Mouse (Mus musculus): ENCODE results near the gene Duox2.
A peak's percentile ranks its signal among the peaks of the same experiment; 100 is the strongest.
"Not testable (repeated sequence)": the region's sequence is repeated elsewhere in the genome, so short reads cannot be mapped to it uniquely, and the experiment has no call there.

The Duox2 gene

GRCm38 (mm10) chr2:122298096-122298499, at the start of gene Duox2:
Gene Duox2, minus strand, starts transcription at chr2:122298449.
- no peak for DNase-seq (ENCODE audit: low spot score in 2 of 2)

GRCm38 (mm10) chr2:122347257-122347656, 49.0 kb upstream of the Duox2 start:
- no peak for DNase-seq (ENCODE audit: low spot score in 2 of 2)

GRCm38 (mm10) chr2:122346164-122346563, 47.9 kb upstream of the Duox2 start:
- not testable (repeated sequence) for DNase-seq (ENCODE audit: low spot score in 2 of 2)

GRCm38 (mm10) chr2:122345106-122345893, 47.1 kb upstream of the Duox2 start:
- no peak for DNase-seq (ENCODE audit: low spot score in 2 of 2)

- DNase-seq (ENCODE audit: low spot score in 2 of 2), result no peak
These were observed 39.0 kb upstream of the Duox2 start for GRCm38 (mm10) chr2:122337291-122337690.

GRCm38 (mm10) chr2:122334170-122334569, 35.9 kb upstream of the Duox2 start:
- no peak for DNase-seq (ENCODE audit: low spot score in 2 of 2)

- no peak for DNase-seq (ENCODE audit: low spot score in 2 of 2)
These were observed 34.0 kb upstream of the Duox2 start for GRCm38 (mm10) chr2:122332222-122332621.

- DNase-seq (ENCODE audit: low spot score in 2 of 2), result not testable (repeated sequence)
These were observed 32.1 kb upstream of the Duox2 start for GRCm38 (mm10) chr2:122330317-122330716.

GRCm38 (mm10) chr2:122327986-122328385, 29.7 kb upstream of the Duox2 start:
- DNase-seq (ENCODE audit: low spot score in 2 of 2), result no peak

- no peak for DNase-seq (ENCODE audit: low spot score in 2 of 2)
These were observed 27.1 kb upstream of the Duox2 start for GRCm38 (mm10) chr2:122325361-122325760.

GRCm38 (mm10) chr2:122324586-122324985, 26.3 kb upstream of the Duox2 start:
- DNase-seq (ENCODE audit: low spot score in 2 of 2), result no peak

- DNase-seq (ENCODE audit: low spot score in 2 of 2), result no peak
These were observed 25.7 kb upstream of the Duox2 start for GRCm38 (mm10) chr2:122323960-122324359.

GRCm38 (mm10) chr2:122317384-122317783, 19.1 kb upstream of the Duox2 start:
- no peak for DNase-seq (ENCODE audit: low spot score in 2 of 2)

GRCm38 (mm10) chr2:122315372-122315771, 17.1 kb upstream of the Duox2 start, which contains the start of gene Duox1:
Gene Duox1, plus strand, starts transcription at chr2:122315672.
- no peak for DNase-seq (ENCODE audit: low spot score in 2 of 2)

GRCm38 (mm10) chr2:122313536-122313935, 15.3 kb upstream of the Duox2 start, which contains the start of gene Duoxa1:
Gene Duoxa1, minus strand, starts transcription at chr2:122313730.
- no peak for DNase-seq (ENCODE audit: low spot score in 2 of 2)

- peak; percentile 46 to 53 for DNase-seq (ENCODE audit: low spot score in 2 of 2)
These were observed 14.6 kb upstream of the Duox2 start for GRCm38 (mm10) chr2:122312722-122313417.

- DNase-seq (ENCODE audit: low spot score in 2 of 2), result no peak
These were observed 13.3 kb upstream of the Duox2 start for GRCm38 (mm10) chr2:122311561-122311960.

GRCm38 (mm10) chr2:122309647-122310046, 11.4 kb upstream of the Duox2 start:
- DNase-seq (ENCODE audit: low spot score in 2 of 2), result no peak

- peak in 1 of 2 experiments; percentile 27 for DNase-seq (ENCODE audit: low spot score in 2 of 2)
These were observed 7.9 kb upstream of the Duox2 start for GRCm38 (mm10) chr2:122306184-122306583.

GRCm38 (mm10) chr2:122305097-122305892, 7.0 kb upstream of the Duox2 start:
- no peak for DNase-seq (ENCODE audit: low spot score in 2 of 2)

GRCm38 (mm10) chr2:122304544-122304943, 6.3 kb upstream of the Duox2 start:
- no peak for DNase-seq (ENCODE audit: low spot score in 2 of 2)
